Mouse (Mus musculus): Measurements from ENCODE around the gene Heatr9.
"Not testable (repeated sequence)": the region's sequence is repeated elsewhere in the genome, so short reads cannot be mapped to it uniquely, and the experiment has no call there.

The Heatr9 gene

DNA sequence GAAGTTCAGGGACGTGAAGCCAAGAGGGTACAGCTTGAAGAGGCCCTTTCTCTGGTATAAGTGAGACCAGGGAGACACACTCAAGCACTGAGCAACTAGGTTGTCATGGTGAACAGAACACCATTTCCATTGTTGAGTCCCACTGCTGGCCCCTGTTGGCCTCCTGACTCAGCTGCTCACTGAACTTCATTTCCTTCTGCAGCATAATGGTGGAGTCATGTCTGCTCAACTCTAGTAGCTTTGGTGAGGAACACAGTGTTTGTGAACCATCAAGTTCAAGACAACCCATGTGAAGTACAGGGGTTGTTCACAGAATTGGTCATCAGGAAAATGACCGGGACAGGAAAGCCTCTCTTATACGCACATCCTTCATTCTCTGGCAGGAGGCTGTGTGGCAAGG lies at the start of gene Heatr9:
TSS of gene Heatr9 (minus strand) at position 101 of the 400 bp plus-strand sequence.
- no peak for DNase-seq

DNA sequence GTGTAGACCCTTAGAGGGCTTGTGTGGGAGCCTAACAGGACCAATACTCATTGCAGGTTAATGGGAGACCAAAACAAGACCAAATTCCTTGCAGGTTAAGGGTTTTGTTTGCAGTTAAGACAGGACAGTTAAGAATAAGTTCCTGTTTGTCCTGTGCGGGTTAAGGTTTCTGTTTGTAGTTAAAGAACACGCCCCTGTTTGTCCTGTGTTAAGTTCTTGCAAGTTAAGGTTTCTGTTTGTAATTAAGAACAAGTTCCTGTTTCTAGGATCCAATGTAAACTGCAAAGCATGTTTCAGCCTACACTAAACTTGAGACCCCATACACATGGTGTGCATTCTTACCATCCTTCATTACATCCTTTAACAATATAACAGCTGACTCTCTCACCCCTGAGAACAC lies 48.2 kb upstream of the Heatr9 start:
- no peak for DNase-seq

DNA sequence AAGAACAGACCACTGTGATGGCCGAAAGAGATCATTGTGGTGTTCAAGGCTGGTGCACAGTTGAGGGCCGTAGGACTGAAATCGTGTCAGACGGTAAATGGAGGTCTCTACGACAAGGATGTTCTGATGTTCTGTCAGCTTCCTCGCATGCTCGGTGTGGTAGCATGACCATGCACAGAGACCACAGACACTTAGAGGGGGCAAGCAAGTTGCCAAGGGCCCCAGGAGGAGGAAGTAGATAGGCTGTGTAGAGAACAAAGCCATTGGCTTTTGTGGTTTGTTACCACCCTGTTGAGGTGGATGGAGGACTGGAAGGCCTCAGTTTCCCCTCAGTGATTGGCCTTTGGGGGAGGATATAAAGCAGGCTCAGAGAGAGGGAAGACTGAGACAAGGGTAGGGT lies 47.3 kb upstream of the Heatr9 start:
- no peak for DNase-seq

DNA sequence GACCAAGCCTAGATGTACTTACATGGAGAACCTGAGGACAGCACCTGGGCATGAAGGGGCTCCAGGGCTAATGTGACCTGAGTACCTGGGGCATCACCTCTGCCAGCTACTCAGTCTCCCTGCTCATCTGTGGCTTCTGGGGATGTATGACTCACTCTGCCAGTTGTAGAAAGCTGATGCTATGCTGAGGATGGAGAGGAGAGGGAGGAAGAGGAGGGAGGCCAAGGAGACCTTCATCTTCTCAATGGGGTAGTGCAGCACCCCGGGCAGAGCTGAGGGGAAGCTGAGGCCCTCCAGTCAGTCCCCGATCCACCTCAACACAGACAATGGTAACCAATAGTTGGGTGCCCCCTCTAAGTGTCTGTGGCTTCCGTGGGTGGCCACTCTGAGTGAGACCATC lies 46.8 kb upstream of the Heatr9 start:
- DNase-seq: no peak

DNA sequence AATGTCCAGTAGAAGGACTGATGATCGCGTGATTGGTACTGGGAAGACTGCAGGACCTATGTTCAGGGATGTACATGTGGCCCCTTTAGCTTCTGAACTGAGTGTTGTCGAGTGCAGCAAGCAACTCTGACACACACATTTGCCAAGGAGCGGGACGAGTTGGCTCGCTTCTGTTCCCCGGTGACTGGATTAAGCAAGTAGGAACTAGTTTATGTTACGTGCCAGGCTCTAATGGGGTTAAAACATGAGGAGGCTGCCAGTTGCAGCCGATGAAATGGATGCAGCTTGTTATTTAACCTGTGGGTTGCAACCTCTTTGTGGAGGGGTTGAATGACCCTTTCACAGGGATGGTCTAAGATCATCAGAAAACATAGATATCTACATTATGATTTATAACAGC lies 46.1 kb upstream of the Heatr9 start:
- no peak for DNase-seq

DNA sequence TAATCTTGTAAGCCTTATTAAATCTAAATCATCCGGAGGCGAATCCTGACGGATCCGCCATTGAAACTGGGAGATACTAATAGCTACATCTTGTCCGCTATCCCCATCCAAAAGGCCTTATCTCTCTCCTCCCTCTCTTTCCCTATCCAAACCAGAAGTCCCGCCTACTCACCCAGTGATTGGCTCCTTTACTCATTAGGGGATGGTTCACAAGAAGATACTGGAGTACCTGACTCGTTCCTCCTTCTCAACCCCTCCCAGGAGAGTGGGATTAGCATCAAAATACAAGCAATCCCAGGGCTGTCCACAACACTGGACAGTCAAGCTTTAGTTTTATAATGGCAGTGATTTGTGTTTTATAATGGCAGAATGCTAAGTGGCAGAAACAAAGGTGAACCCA lies 45.3 kb upstream of the Heatr9 start:
- no peak for DNase-seq

DNA sequence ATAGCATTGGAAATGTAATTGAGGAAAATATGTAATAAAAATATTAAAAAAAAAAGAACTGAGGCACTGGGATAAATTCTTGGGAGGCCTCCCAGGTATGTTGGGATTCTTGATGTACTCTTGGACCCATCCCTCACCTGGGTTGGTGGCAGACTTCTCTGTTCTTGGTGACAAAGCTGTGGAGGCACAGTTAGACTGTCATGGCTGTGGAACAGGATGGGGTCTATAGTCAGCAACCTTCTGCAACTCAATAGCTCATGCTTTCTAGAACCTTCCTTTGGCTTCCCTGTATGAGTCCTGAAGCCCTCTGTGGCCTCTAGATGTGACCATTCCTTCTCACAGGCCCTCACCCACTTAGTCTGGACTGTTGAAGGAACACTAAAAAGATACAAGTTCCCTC lies 44.6 kb upstream of the Heatr9 start:
- no peak for DNase-seq

DNA sequence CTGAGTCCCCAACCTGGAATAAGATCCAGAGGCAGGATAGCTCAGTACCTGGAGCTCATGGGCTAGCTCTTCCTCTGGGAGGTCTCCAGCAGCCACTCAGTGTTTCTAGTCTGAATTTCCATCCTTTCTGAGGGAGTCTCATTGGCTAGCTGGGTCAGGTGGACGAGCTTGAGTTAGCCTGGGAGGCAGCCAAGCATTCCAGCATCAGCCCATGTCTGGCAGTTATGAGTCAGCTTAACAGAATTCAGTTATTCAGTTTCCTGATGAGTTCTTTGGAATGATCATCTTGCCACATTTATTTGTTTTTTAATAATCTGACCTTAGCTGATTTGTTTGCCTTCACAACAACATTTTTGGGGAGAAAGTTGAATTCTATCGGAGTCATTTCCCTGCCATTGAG lies 41.8 kb upstream of the Heatr9 start:
- DNase-seq: no peak

DNA sequence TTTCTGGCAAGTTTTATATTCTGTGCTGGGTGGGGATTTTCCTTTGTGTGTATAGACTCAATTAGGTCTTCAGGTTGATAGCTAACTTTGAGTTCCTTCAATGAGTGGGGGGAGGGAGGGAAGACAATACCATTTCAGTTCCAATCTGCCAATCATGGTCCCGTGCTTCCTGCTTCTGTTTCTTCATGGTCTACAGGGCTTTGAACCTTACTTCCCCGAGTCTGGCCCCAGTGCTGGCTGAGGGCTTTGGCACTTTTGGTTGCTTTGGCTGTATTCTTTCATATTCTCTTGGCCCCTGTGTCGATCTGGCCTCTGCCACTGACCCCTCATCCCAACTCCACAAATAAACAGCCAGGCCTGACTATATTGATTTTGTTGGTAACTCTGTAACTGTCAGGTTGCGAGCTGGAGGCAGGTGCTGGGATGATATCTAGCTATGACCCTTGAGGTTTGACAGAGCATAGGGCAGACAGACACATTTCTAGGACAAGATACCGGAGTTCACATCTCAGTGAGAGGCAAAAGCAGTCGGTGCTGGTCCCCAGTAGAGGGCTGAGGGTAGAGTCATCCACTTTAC lies 40.4 kb upstream of the Heatr9 start:
- DNase-seq: no peak

DNA sequence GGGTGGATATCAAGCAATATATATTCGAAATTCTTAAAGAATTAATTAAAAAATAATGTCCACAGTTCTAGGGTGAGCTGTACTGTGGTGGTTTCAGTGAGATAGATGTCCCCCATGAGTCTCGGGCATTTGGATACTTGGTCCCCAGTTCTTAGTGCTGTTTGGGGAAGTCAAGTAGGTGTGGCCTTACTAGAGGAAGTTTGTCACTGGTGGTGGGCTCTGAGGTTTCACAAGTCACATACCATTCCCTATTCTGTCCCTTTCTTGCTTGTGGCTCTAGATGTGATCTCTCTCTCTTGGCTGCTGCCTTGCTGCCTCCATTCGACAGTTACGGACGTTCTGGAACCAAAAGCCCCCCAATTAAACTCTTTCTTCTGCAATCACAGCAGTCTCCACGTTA lies 38.4 kb upstream of the Heatr9 start:
- DNase-seq: no peak

DNA sequence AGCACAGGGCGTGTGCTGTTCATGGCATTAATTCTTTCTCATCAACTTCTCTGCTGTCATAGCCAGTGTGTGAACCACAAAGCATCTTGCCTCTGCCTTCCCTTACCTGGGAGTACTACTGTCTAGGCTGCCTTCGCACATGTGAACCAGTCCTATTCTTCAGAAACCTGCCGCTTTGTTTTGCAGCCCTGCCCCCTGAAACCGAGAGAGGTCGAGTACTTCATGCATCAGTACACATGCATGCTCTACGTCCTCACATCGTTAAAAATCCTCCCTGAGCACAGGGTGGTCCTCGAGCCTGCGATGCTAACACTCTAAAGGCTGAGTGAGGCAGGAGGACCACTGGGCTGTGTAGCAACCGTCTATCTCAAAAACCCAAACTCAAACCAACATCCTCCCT lies 35.1 kb upstream of the Heatr9 start:
- no peak for DNase-seq

DNA sequence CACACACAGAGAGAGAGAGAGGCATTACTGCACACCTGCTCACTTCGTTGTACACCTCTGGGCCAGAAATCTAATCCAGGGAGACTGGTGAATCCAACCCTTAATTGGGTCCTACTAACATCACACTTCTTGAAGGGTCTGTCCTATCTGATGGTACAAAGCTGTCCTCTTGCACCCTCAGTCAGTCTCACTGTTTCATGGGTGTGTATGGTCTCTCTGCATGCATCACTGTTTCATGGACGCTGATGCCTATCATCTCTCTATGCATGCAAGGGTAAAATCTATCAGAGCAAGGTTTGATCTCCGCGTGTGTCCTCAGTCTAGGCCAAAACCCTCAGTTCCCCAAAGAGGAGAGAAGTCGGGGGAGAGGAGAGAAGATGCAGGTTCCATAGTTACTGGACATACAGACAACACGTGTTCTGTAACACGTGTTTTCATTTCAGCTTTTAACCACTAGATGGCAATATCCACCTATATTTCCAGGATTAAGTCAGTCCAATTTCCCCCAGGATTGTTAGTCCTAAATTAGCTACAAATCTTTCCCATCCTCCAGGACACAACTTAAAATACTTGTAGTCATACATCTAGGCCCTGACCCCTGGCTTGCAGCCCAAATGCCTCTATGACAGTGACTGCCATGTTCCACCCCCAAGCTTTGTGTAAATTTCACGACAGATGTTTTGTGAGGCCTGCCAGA lies 34.3 kb upstream of the Heatr9 start:
- no peak for DNase-seq

DNA sequence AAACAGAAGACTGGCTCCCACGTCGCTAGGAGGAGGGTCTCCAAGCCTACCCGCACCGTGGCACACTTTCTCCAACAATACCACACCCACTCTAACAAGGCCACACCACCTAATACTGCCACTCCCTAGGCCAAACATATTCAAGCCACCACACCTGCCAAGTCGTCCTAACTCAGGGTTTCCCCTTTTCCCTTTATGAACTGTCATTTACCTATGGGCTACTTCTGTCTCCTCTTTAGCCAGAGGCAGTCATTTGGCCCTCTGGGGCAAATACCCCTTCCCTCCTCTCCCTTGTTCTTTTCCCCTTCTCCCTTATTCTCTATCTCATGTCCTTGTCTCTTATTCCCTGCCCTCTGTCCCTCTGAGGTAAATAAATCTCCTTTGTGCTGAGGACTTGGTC lies 29.7 kb upstream of the Heatr9 start:
- no peak for DNase-seq

DNA sequence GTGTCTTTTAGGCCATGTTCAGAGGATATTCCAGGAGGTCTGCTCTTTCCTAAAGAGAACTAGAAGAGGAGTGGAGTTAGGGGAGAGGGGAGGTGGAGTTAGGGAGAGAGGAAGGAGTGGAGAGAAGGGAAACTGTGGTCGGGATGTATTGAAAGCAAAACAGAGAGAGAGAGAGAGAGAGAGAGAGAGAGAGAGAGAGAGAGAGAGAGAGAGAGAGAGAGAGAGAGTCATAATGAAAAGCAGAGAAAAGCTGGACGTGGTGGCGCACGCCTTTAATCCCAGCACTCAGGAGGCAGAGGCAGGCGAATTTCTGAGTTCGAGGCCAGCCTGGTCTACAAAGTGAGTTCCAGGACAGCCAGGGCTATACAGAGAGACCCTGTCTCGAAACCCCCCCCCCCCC lies 29.1 kb upstream of the Heatr9 start:
- not testable (repeated sequence) for DNase-seq

DNA sequence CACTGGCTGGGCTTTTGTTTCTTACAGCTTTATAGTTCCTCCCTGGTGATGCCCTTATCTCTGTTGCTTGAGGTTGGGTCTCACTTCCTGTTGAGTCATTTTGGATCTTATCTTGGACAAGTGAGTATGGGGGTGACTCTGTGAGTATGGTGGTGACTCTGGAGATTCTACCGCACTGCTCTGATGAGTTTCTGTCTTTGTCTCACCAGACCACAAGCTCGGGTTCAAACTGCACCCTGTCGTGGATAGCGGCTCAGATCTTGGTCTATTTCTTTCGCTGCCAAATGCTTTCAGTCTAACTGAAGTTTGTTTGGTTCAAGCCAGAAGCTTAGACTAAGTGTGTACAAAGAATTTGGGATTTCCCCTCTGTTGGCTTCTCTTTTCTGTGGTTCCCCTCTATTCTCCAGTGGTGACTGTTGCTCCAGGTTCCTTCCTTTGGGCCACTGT lies 28.2 kb upstream of the Heatr9 start:
- no peak for DNase-seq

DNA sequence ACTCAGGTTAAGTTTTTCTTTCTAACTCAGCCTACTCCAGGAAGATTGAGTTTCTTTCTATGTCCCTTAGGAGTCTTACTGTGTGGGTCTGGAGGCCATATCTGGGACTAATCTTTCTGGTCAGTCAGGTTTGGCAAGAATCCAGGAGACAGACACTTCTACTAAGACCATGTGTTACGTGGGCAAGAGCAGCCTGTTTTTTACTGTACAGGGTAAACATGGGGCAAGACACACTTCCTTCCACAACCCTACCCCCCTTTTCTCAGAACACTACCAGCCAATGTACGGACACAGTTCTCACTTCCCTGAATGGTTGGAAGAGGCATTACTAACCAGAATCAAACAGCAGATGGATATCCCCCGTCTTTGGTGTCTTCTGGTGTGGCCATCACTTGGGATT lies 22.2 kb upstream of the Heatr9 start:
- DNase-seq: no peak

DNA sequence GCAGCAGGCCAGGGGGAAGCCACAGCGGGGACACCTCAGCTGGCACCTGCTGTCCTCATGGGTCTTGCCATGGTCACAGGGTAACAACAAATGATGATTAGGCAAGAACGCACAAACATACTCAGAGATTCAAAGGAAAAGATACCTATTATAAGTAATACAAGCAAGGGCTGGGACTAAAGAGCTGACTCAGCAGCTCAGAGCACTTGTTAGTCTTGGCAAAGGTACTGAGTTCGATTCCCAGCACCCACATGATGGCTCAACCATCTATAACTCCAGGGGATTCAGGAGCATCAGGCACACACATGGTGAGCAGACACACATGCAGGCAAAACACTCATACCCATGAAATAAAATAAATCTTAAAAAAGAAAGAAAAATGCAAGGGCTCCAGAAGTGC lies 19.4 kb upstream of the Heatr9 start:
- DNase-seq: no peak

DNA sequence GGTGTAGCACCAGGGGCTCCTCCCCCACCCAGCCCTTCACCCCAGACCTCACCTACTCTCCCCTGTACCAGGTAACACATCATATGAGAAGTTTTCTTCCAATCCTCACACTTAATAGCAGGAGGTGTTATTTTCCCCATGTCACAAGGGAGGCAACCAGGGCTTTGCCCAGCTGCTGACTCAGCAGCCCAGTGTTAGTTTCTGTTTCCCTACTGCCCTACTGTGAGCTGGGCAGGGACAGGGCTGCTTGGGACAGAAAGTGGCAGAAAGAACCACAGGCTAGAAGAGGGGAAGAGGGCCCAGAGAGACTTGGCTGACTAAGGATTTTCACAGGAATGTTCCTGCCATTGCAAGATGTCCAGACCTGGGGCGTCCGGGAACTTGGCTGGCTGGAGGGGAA lies 19.0 kb upstream of the Heatr9 start:
- DNase-seq: no peak

DNA sequence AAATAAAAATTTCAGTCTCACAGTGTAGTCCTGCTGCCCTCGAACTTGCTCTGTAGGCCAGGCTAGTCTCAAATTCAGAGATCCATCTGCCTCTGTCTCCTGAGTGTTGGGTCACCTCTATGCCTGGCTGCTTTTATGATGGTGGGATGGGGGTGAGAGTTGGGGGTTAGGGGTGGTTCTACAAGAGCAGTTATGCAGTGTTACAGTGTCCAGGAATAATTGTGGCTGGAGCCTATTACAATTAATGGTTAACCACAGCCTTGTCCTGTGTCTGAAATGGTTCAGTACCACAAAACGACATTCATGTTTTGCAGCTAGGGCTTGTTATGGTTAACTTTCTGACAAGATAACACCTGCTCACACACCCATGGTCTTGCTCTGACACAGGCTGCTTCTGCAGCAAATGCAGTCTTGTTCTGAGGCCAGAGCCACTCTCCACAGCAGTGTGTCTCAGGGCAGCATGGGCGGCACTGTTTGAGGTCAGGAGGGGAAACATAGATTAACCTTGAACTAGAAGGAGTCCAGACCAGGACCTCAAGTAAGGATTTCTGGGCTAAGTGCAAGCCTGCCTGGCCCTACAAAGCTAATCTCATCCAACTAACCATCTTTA lies 16.8 kb upstream of the Heatr9 start:
- DNase-seq: no peak

DNA sequence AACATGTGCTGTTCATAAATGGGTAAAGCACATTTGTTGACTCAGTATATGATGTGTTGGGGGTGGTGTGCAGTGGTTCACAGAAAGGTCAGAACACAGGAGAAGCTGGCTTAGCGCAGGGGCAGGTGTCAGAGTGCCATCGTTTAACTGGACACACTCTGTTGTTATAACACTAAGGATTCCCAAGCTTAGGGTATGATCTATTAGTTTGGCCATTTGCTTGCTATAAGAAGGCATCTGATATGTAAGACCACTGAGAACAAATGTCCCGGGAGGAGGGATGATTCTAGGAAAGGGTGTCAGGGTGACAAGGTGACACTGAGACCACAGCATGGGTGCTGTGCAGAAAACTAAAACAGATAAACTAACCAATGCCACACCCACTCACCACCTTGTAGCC lies 14.9 kb upstream of the Heatr9 start:
- DNase-seq: no peak

DNA sequence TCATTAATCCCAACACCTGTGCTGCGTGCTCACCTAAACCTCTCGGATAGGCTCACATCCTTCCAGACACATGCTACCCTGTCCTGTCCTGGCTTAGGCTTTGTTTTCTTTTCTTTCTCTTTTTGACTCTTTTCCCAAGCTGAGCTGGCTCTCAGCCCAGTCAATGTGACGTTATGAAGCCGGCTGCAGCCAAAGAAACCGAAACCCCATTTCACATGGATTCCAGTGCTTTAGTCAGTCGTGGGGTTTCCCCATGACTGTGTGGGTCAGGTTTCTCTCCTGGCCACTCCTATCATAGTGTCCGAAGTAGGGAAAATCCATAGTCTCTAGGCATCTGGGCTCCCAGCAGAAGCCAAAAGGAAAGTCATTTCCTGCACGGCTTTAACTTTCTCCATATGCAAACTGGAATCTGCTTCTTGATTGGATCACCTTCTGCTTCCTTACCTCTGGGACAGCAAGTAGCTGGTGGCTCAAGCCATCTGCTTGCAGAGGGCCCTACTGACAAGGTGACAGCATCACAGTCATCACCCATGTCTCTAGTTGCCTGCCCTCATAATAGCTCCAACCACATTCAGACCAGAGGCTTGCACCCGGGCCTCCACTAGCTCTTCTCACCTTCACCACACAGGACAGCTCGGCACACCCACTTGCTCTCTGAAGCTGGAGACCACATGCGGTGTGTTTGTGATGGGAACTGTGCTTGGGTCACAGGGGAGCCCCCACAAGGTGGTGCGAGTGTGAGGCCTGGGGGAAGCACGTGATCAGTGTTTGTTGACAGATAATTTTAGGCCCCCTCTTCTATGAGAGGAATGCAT lies 12.8 kb upstream of the Heatr9 start:
- DNase-seq: peak; percentile 14 to 37

DNA sequence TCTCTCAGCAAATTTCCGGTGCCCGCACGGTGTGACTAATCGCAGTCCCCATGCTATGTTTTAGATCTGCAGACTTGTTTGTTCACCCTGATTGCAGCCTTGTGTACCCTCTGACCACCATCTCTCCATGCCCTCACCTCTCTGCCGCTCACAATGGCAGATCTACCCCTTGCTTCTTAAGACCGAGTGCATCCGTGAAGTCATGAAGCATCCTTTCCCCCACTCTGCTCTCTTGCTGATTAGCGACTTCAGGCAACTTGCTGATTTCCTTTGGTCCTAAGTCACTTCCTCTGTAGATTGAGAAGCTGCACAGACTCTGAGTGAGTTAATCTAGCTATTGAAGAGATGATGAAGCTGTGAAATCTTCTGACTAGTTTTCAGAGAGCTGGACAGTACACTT lies 12.2 kb upstream of the Heatr9 start:
- no peak for DNase-seq

DNA sequence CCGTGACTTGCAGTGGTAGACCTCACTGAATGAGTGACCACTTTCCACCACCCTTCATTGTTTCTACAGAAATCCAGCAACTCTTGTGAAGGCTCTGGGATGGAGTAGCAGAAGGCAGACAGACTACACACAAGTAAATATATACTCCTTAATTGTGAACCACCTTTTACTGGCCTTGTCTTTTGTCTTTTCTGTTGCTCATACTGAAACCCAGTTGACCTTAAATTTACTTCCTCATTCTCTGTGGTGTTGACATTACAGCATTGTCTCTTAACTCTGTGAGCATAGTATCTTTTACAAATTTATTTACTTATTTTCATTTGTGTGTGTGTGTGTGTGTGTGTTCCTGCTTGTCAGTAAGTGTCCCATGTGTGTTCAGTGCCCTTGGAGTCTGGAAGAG lies 11.2 kb upstream of the Heatr9 start:
- no peak for DNase-seq

DNA sequence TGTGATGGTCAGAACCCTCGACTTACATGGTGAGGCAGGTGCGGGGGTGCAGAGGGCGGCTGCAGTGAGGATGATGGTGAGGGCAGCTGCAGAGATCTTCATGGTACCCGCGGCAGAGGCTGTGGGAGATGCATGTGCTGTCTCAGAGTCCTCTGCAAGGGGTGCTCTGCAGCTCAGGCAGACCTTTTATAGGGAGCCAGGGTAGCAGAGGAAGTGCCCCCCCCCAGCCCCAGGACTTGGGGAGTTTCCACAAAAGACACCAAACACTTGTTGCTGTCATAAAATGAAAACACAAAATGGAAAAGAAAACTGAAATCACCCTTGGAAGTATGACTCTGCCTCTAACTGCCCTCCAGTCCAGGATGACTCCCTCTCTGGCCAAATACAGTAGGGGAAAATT lies 8.4 kb upstream of the Heatr9 start, which contains the start of gene Ccl5:
TSS of gene Ccl5 (minus strand) at position 159 of the 400 bp plus-strand sequence.
- DNase-seq: no peak

Measured in spleen, adult 18-20 months (tissue).